Mouse (Mus musculus) liver, embryonic 12.5 days (tissue): ENCODE results near the gene Efcab6. TPM values are rescaled to one million over a fixed set of nuclear protein-coding genes. Genes with fewer than 3 reads are reported as not detected.

Experiments used
- ATAC-seq: fragments of 200-750 bp; cut with Nextera tagmentation; 2 replicates; pipeline ENCODE4 v1.8.0; 2017; ENCODE audit warnings: moderate number of reproducible peaks, mild to moderate bottlenecking, moderate library complexity
- H3K27ac ChIP-seq: fragments of 300-500 bp; sonication (generic); 2 replicates; pipeline ENCODE4 v1.5.1; 2016; ENCODE audit warnings: mild to moderate bottlenecking
- H3K27me3 ChIP-seq: fragments of 300-500 bp; sonication (generic); replicated peaks from 2 replicates; pipeline ENCODE4 v1.6.1; 2016; ENCODE audit warnings: mild to moderate bottlenecking, moderate library complexity
- H3K36me3 ChIP-seq: fragments of 300-500 bp; sonication (generic); 2 replicates; pipeline ENCODE4 v1.6.1; 2016; ENCODE audit warnings: mild to moderate bottlenecking, moderate library complexity
- H3K4me1 ChIP-seq: fragments of 300-500 bp; sonication (generic); 2 replicates; pipeline ENCODE4 v1.6.1; 2016
- H3K4me2 ChIP-seq: fragments of 300-500 bp; sonication (generic); 2 replicates; pipeline ENCODE4 v1.6.1; 2016; ENCODE audit warnings: mild to moderate bottlenecking, moderate library complexity
- H3K4me3 ChIP-seq: fragments of 300-500 bp; sonication (generic); 2 replicates; pipeline ENCODE4 v1.5.1; 2016; ENCODE audit warnings: mild to moderate bottlenecking, moderate library complexity
- H3K9ac ChIP-seq: fragments of 300-500 bp; sonication (generic); 2 replicates; pipeline ENCODE4 v1.6.1; 2016; ENCODE audit warnings: mild to moderate bottlenecking, moderate library complexity
- H3K9me3 ChIP-seq: fragments of 300-500 bp; sonication (generic); replicated peaks from 2 replicates; pipeline ENCODE4 v1.6.1; 2016; ENCODE audit warnings: mild to moderate bottlenecking, moderate library complexity
- WGBS: fragments of 180-500 bp; shearing (Covaris S2); methylation state at CpG from one replicate; pipeline ENCODE4 v1.1.7; 2016; ENCODE audit not compliant: insufficient replicate concordance; 5-methylcytosine and 5-hydroxymethylcytosine counted together
- polyA plus RNA-seq: library from polyadenylated mRNA; unstranded; fragments of >200 nt; fragmentation: Nextera tagmentation; extraction: Ambion mirVana; gene quantifications from 2 replicates; pipeline ENCODE4 v1.2.1, GENCODE M21; 2016

Gene Efcab6
- polyA plus RNA-seq, 1 experiment from 2014 or later, result not detected

DNA sequence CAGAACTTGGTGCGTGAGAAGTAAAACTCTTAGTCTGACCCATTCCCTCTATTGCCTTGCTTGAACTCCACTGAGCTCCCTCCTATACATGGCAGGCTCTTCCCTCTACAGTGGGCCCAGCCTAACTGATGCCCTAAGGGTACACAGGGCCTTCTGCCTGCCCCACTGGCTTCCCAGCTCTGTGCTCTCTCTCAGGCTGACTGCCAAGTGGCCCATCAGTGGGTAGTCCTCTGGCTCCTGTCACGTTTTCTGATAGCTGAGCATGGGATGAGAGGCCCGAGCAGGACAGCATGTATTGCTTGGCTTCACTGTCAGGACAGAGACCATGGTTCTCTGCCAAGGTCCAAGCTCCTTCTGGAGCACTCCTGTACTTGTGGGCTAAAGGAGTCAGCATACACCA is 106.8 kb downstream of the Efcab6 start:
- Histone ChIP-seq H3K9me3 (no peaks in the 10 kb centered on the region), H3K27me3 (no peaks in the 10 kb centered on the region; the same call in 1 of the 2 replicates), H3K4me1 (no peaks in the 10 kb centered on the region), H3K27ac (no peak overlapping the region), H3K36me3 (no peaks in the 10 kb centered on the region), H3K9ac (no peak overlapping the region), H3K4me2 (no peak overlapping the region), H3K4me3 (no peak overlapping the region)
- no peak for ATAC-seq
- WGBS, result 60% methylated on average over 3 of the region's 3 CpGs

DNA sequence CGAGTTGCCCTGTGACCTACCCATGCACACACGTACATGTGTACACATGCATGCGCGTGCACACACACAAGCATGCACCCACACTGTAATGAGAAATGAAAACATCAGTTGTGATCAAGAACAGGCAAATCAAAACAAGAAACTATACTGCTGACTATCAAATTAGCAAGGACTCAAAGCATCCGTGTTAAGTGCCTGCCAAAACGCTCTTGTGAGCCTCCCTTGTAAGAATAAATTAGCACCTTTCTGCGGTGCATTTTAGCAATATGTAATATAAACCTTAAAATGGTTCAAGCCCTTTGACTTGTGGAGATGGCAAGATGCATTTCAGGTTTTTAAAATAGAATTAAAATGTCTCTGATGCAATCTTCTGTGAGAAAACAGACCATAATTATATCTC is 108.2 kb downstream of the Efcab6 start:
- H3K27me3 ChIP-seq, result no peaks in the 10 kb centered on the region; the same call in 1 of the 2 replicates
- no peaks in the 10 kb centered on the region for H3K9me3 ChIP-seq
- H3K4me2 ChIP-seq, result no peak overlapping the region
- no peak overlapping the region for H3K9ac ChIP-seq
- no peak for ATAC-seq
- 76% methylated on average over 7 of the region's 7 CpGs for WGBS
- no peak overlapping the region for H3K4me3 ChIP-seq
- H3K36me3 ChIP-seq, result no peaks in the 10 kb centered on the region
- no peak overlapping the region for H3K27ac ChIP-seq
- no peaks in the 10 kb centered on the region for H3K4me1 ChIP-seq

DNA sequence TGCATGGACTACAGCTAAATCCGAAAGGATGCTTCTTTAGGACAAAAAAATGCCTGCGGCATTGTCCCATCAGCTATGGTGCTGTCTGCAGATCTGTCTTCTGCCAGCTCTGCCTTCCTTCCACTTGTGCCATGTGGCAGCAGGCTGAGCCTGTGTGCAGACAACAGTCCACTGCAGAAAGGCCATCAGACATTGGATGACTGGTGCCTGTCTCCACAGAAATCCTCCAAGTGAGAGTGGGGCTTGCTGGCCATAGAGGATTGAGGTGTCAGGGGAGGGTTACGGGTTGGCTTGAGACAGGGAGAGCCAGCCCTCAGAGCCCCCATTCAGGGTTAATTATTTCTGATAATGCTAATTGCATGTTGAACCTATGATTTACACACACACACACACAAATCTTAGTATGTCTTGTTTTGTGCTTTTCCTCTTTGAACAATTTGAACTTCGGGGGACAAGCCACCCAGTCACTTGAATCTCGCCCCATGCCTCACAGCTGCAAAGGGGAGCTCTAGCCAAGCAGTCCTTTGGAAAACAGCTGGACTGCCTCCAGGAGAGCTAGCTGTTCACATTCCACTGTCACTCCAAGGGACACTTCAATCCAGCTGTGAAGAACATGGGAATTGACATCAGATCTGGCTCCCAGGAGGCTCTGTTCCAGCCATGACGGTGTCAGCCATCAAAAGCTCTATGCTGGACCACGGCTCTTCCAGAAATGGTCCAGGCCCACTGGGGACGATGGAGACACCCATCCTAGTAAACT is 109.1 kb downstream of the Efcab6 start:
- H3K4me3 ChIP-seq, result no peak overlapping the region
- H3K9me3 ChIP-seq, result no peaks in the 10 kb centered on the region
- no peak for ATAC-seq
- H3K9ac ChIP-seq, result no peak overlapping the region
- no peaks in the 10 kb centered on the region for H3K4me1 ChIP-seq
- WGBS, result 68% methylated on average over 8 of the region's 8 CpGs
- H3K27ac ChIP-seq, result no peak overlapping the region
- H3K27me3 ChIP-seq, result no peaks in the 10 kb centered on the region; the same call in 1 of the 2 replicates
- H3K36me3 ChIP-seq, result no peaks in the 10 kb centered on the region
- H3K4me2 ChIP-seq, result no peak overlapping the region

DNA sequence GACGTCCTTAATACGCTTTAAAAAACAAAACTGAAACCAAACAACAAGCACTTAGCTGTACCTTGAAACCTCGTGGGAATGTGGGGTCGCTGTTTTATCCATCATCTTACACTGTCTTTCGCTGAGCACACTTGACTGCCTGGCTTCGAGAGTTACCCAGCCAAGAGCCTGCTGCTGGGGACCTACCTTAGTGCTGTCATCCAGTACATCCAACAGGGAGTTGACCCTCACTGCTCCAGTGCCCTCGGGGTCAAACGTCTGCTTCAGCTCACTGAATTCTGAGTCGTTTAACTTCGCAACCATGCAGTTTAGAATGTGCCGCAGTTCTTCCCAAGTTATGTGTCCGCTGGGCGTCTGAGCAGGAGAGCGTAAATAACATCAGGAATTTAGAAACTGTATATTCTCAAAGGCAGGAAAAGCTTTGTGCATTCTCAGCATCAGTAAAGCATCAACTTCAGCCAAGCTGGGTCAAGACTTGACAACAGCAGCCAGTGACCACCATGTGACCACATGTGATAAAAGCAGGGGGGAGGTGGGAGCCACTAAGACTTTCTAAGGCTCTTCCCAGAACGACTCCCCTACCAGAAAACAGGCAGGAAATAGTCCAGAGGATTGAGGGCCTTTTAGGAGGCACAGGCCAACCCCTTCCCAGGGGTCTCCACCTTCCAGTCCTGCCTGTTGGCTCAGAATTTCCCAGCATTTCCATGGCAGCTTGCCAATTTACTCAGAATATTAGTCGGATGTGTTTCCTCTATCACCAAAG is 115.3 kb downstream of the Efcab6 start:
- H3K4me2 ChIP-seq, result no peak overlapping the region
- no peak for ATAC-seq
- no peaks in the 10 kb centered on the region for H3K4me1 ChIP-seq
- no peaks in the 10 kb centered on the region for H3K9me3 ChIP-seq
- no peak overlapping the region for H3K4me3 ChIP-seq
- H3K9ac ChIP-seq, result no peak overlapping the region
- no peak overlapping the region for H3K27ac ChIP-seq
- no peaks in the 10 kb centered on the region for H3K27me3 ChIP-seq
- no peaks in the 10 kb centered on the region for H3K36me3 ChIP-seq
- 57% methylated on average over 16 of the region's 16 CpGs for WGBS

- no peak overlapping the region for H3K4me2 ChIP-seq
- H3K36me3 ChIP-seq, result no peaks in the 10 kb centered on the region
- WGBS, result 35% methylated on average over 5 of the region's 5 CpGs
- no peaks in the 10 kb centered on the region for H3K4me1 ChIP-seq
- ATAC-seq, result no peak
- no peaks in the 10 kb centered on the region for H3K9me3 ChIP-seq
- H3K4me3 ChIP-seq, result no peak overlapping the region
- H3K27ac ChIP-seq, result no peak overlapping the region
- no peaks in the 10 kb centered on the region for H3K27me3 ChIP-seq
- H3K9ac ChIP-seq, result no peak overlapping the region
Measured at GRCm38 (mm10) chr15:83939703-83940102, 125.5 kb downstream of the Efcab6 start.

- Histone ChIP-seq H3K9me3 (no peaks in the 10 kb centered on the region), H3K36me3 (no peaks in the 10 kb centered on the region), H3K27ac (no peak overlapping the region), H3K9ac (no peak overlapping the region), H3K4me3 (no peak overlapping the region), H3K4me2 (no peak overlapping the region), H3K4me1 (no peaks in the 10 kb centered on the region), H3K27me3 (no peaks in the 10 kb centered on the region)
- WGBS, result 67% methylated on average over 2 of the region's 2 CpGs
- no peak for ATAC-seq
Measured at GRCm38 (mm10) chr15:83938466-83938865, 126.7 kb downstream of the Efcab6 start.

GRCm38 (mm10) chr15:83936506-83936905 is 128.7 kb downstream of the Efcab6 start:
- Histone ChIP-seq H3K36me3 (no peaks in the 10 kb centered on the region), H3K4me1 (no peaks in the 10 kb centered on the region), H3K27me3 (no peaks in the 10 kb centered on the region), H3K9me3 (no peaks in the 10 kb centered on the region), H3K9ac (no peak overlapping the region), H3K4me3 (no peak overlapping the region), H3K4me2 (no peak overlapping the region), H3K27ac (no peak overlapping the region)
- ATAC-seq, result no peak
- WGBS, result 69% methylated on average over 4 of the region's 4 CpGs

DNA sequence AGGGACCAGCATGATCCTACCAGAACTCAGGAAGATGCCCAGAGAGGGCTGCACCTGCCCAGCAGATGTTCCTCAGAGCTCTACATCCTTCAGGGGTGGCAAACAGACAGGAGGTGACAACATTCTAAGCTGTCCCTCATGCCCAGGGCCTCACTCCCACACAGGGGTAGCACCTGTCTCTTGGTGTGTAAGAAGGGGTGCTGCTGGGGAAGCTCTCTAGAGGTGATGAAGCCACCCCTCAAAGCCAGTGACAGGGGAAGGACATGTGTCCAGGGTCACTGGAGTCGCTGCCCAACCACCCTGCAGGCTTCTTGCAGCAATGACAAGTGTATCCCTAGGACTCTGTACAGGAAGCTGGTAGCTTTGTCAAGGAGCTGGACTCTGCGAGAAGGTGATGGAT is 130.4 kb downstream of the Efcab6 start:
- no peak for ATAC-seq
- Histone ChIP-seq H3K9me3 (no peaks in the 10 kb centered on the region), H3K27ac (no peak overlapping the region), H3K4me1 (no peaks in the 10 kb centered on the region), H3K36me3 (no peaks in the 10 kb centered on the region), H3K27me3 (no peaks in the 10 kb centered on the region), H3K4me2 (no peak overlapping the region), H3K9ac (no peak overlapping the region), H3K4me3 (no peak overlapping the region)
- WGBS, result 59% methylated on average over 2 of the region's 2 CpGs

- no peak overlapping the region for H3K4me3 ChIP-seq
- no peak overlapping the region for H3K9ac ChIP-seq
- no peaks in the 10 kb centered on the region for H3K36me3 ChIP-seq
- no peaks in the 10 kb centered on the region for H3K9me3 ChIP-seq
- H3K27me3 ChIP-seq, result no peaks in the 10 kb centered on the region
- H3K4me2 ChIP-seq, result no peak overlapping the region
- no peak for ATAC-seq
- no peak overlapping the region for H3K27ac ChIP-seq
- WGBS, result 58% methylated on average over 3 of the region's 3 CpGs
- no peaks in the 10 kb centered on the region for H3K4me1 ChIP-seq
Measured at GRCm38 (mm10) chr15:83925338-83925737, 139.8 kb downstream of the Efcab6 start.

GRCm38 (mm10) chr15:83924656-83925055 is 140.5 kb downstream of the Efcab6 start:
- Histone ChIP-seq H3K9ac (no peak overlapping the region), H3K4me1 (no peaks in the 10 kb centered on the region), H3K4me3 (no peak overlapping the region), H3K27me3 (no peaks in the 10 kb centered on the region), H3K36me3 (no peaks in the 10 kb centered on the region), H3K4me2 (no peak overlapping the region), H3K9me3 (no peaks in the 10 kb centered on the region), H3K27ac (no peak overlapping the region)
- 30% methylated on average over 4 of the region's 4 CpGs for WGBS
- ATAC-seq, result no peak

DNA sequence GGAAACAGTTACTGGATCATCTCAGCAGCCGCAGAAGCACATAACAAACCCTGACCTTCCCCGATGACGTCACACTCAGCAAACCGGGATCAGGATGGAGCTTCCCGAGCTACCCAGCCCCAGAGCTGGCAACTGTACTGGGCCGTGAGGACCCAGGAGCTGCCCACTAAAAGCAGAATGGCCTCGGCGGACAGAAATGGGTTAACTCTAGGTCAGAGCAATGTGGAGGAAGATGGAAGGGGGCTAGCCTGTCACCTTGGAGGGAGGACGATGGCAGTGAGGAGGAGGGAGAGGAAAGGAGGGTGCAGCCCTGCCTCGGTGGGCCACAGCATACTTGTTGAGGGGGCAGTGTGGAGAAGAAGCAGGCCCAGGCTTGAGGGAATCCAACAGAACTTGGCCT is 149.8 kb downstream of the Efcab6 start:
- 71% methylated on average over 10 of the region's 10 CpGs for WGBS
- H3K4me2 ChIP-seq, result no peak overlapping the region
- H3K9me3 ChIP-seq, result no peaks in the 10 kb centered on the region
- no peak overlapping the region for H3K27ac ChIP-seq
- no peaks in the 10 kb centered on the region for H3K27me3 ChIP-seq
- H3K36me3 ChIP-seq, result no peaks in the 10 kb centered on the region
- H3K4me1 ChIP-seq, result no peaks in the 10 kb centered on the region
- H3K4me3 ChIP-seq, result no peak overlapping the region
- no peak for ATAC-seq
- H3K9ac ChIP-seq, result no peak overlapping the region

GRCm38 (mm10) chr15:83913028-83913714 is 152.0 kb downstream of the Efcab6 start:
- no peaks in the 10 kb centered on the region for H3K4me1 ChIP-seq
- no peak overlapping the region for H3K9ac ChIP-seq
- H3K36me3 ChIP-seq, result no peaks in the 10 kb centered on the region
- H3K4me2 ChIP-seq, result no peak overlapping the region
- no peak for ATAC-seq
- H3K9me3 ChIP-seq, result no peaks in the 10 kb centered on the region
- H3K4me3 ChIP-seq, result no peak overlapping the region
- WGBS, result 74% methylated on average over 14 of the region's 14 CpGs
- no peaks in the 10 kb centered on the region for H3K27me3 ChIP-seq
- H3K27ac ChIP-seq, result no peak overlapping the region
